In genomic region chr8:83999057-83999705, GRCm38 (mm10) we compare ENCODE assay signal across 8 mouse cellular contexts. TPM values are rescaled to one million over a fixed set of nuclear protein-coding genes. Genes with fewer than 3 reads are reported as not detected.
DNase-seq lines count a peak whose midpoint lies in the region; ATAC-seq and TF ChIP-seq lines count a peak whose summit lies in the region.

No protein-coding gene starts in this region.

- WGBS in embryonic facial prominence, embryonic 11.5 days, result 66% methylated on average over 16 of the region's 16 CpGs
- WGBS in hindbrain, embryonic 14.5 days, result 70% methylated on average over 16 of the region's 16 CpGs
- 68% methylated on average over 16 of the region's 16 CpGs for WGBS in midbrain, embryonic 14.5 days

- no peak for TF ChIP-seq CTCF in layer of hippocampus, adult 2 months (conservative IDR thresholded peaks at IDR 0.05)

- H3K27me3 ChIP-seq in embryonic facial prominence, embryonic 11.5 days (ENCODE audit: control insufficient read depth, insufficient read depth, low read length), result no peaks in the 10 kb centered on the region; the same call in 1 of the 2 replicates
- H3K27me3 ChIP-seq in hindbrain, embryonic 14.5 days (ENCODE audit: control insufficient read depth, insufficient read depth, low read length), result peaks cover 16% of the 10 kb centered on the region
- peaks cover 16% of the 10 kb centered on the region; the same call in 1 of the 2 replicates for H3K27me3 ChIP-seq in midbrain, embryonic 14.5 days (ENCODE audit: control insufficient read depth, insufficient read depth, low read length)

- peak overlapping the region; percentile 68 for H3K4me3 ChIP-seq in layer of hippocampus, adult 2 months
- H3K4me3 ChIP-seq in embryonic facial prominence, embryonic 11.5 days (ENCODE audit: low read depth, low read length), result peak overlapping the region; percentile 84
- H3K4me3 ChIP-seq in hindbrain, embryonic 14.5 days (replicated peaks; ENCODE audit: low read length), result peak overlapping the region; percentile 60
- H3K4me3 ChIP-seq in midbrain, embryonic 14.5 days (replicated peaks; ENCODE audit: low read depth, low read length), result peak overlapping the region; percentile 72

- H3K27ac ChIP-seq in layer of hippocampus, adult 2 months, result no peak overlapping the region
- no peak overlapping the region for H3K27ac ChIP-seq in embryonic facial prominence, embryonic 11.5 days (replicated peaks; ENCODE audit: low read depth, low read length)
- H3K27ac ChIP-seq in hindbrain, embryonic 14.5 days, result no peak overlapping the region
- H3K27ac ChIP-seq in midbrain, embryonic 14.5 days (replicated peaks; ENCODE audit: low read depth, low read length), result no peak overlapping the region

- no peak for DNase-seq in layer of hippocampus, adult 2 months (ENCODE audit: low spot score in 2 of 2)
- no peak for DNase-seq in layer of hippocampus, postnatal 10 days (ENCODE audit: low spot score in 2 of 2)
- DNase-seq in embryonic facial prominence, embryonic 11.5 days (ENCODE audit: low spot score), result no peak
- no peak for DNase-seq in hindbrain, embryonic 14.5 days (ENCODE audit: low spot score)
- no peak for DNase-seq in midbrain, embryonic 14.5 days
- DNase-seq in ovary, postnatal 10 days (ENCODE audit: low spot score), result no peak
- DNase-seq in frontal cortex, postnatal 14 days (ENCODE audit: low spot score in 2 of 2), result no peak

- peaks cover 6% of the 10 kb centered on the region for H3K4me1 ChIP-seq in embryonic facial prominence, embryonic 11.5 days (ENCODE audit: control insufficient read depth, insufficient read depth, low read length)
- peaks cover 25% of the 10 kb centered on the region for H3K4me1 ChIP-seq in hindbrain, embryonic 14.5 days (replicated peaks; ENCODE audit: control insufficient read depth, insufficient read depth, low read length)
- H3K4me1 ChIP-seq in midbrain, embryonic 14.5 days (ENCODE audit: control insufficient read depth, insufficient read depth, low read length), result peaks cover 16% of the 10 kb centered on the region

- H3K9me3 ChIP-seq in embryonic facial prominence, embryonic 11.5 days (replicated peaks; ENCODE audit: control insufficient read depth, low read length), result no peaks in the 10 kb centered on the region
- H3K9me3 ChIP-seq in hindbrain, embryonic 14.5 days (ENCODE audit: control insufficient read depth, low read length), result no peaks in the 10 kb centered on the region
- H3K9me3 ChIP-seq in midbrain, embryonic 14.5 days (ENCODE audit: control insufficient read depth, low read length), result no peaks in the 10 kb centered on the region

- ATAC-seq in embryonic facial prominence, embryonic 11.5 days (replicated peaks; ENCODE audit: insufficient number of reproducible peaks, low FRiP score, low TSS enrichment, low read depth), result no peak
- ATAC-seq in hindbrain, embryonic 14.5 days (ENCODE audit: low FRiP score), result no peak
- ATAC-seq in midbrain, embryonic 14.5 days (ENCODE audit: low FRiP score, low TSS enrichment), result no peak
- ATAC-seq in megakaryocyte-erythroid progenitor cell, adult 5-6 weeks (replicated peaks; ENCODE audit: low FRiP score, low TSS enrichment, poor library complexity, severe bottlenecking), result no peak

- no peaks in the 10 kb centered on the region; the same call in 1 of the 2 replicates for H3K36me3 ChIP-seq in embryonic facial prominence, embryonic 11.5 days (replicated peaks; ENCODE audit: control insufficient read depth, insufficient read depth, low read depth, low read length)
- H3K36me3 ChIP-seq in hindbrain, embryonic 14.5 days (replicated peaks; ENCODE audit: control insufficient read depth, insufficient read depth), result peaks cover 25% of the 10 kb centered on the region
- H3K36me3 ChIP-seq in midbrain, embryonic 14.5 days (ENCODE audit: control insufficient read depth, insufficient read depth, low read length), result peaks cover 23% of the 10 kb centered on the region

- H3K4me2 ChIP-seq in embryonic facial prominence, embryonic 11.5 days (ENCODE audit: low read depth, low read length), result peak overlapping the region; percentile 84
- H3K4me2 ChIP-seq in hindbrain, embryonic 14.5 days (replicated peaks), result peak overlapping the region; percentile 86
- H3K4me2 ChIP-seq in midbrain, embryonic 14.5 days (ENCODE audit: low read length), result peak overlapping the region; percentile 77

- peak overlapping the region; percentile 84 for H3K9ac ChIP-seq in embryonic facial prominence, embryonic 11.5 days (replicated peaks; ENCODE audit: low read length)
- peak overlapping the region; percentile 81 for H3K9ac ChIP-seq in hindbrain, embryonic 14.5 days
- H3K9ac ChIP-seq in midbrain, embryonic 14.5 days (replicated peaks; ENCODE audit: low read length), result peak overlapping the region; percentile 67; the same call in 1 of the 2 replicates

RNA-seq across cellular contexts. Expression of gene Samd1, which starts 1.7 kb away (rescaled TPM):
- total RNA-seq in layer of hippocampus, adult 2 months (2021), result 10 to 100 TPM; 40.7 to 41.2 TPM
- total RNA-seq in layer of hippocampus, postnatal 10 days (2021), result 10 to 100 TPM; 54.1 to 56.4 TPM
- 18.2 and 19.3 TPM in 2 replicates for polyA plus RNA-seq in embryonic facial prominence, embryonic 11.5 days (2014; fragmentation: Nextera tagmentation; extraction: Ambion mirVana)
- polyA plus RNA-seq in hindbrain, embryonic 14.5 days (2014; fragmentation: Nextera tagmentation; extraction: Ambion mirVana), result 11.1 and 11.3 TPM in 2 replicates
- polyA plus RNA-seq in midbrain, embryonic 14.5 days (2014; fragmentation: Nextera tagmentation; extraction: Ambion mirVana), result 10.5 and 14.2 TPM in 2 replicates
- total RNA-seq in megakaryocyte-erythroid progenitor cell, adult 5-6 weeks (2014; fragmentation: Nextera tagmentation), result 103 and 123 TPM in 2 replicates
- total RNA-seq in megakaryocyte-erythroid progenitor cell, adult 5-6 weeks (2017), result 57.4 and 79.8 TPM in 2 replicates

RNA-seq across cellular contexts. Expression of gene 1700067K01Rik, which starts 2.1 kb away (rescaled TPM):
- total RNA-seq in layer of hippocampus, adult 2 months (2021), result under 1 TPM; 0.66 to 0.82 TPM
- under 1 TPM; 0.49 to 0.66 TPM for total RNA-seq in layer of hippocampus, postnatal 10 days (2021)
- 0.29 and 0.85 TPM in 2 replicates for polyA plus RNA-seq in embryonic facial prominence, embryonic 11.5 days (2014; fragmentation: Nextera tagmentation; extraction: Ambion mirVana)
- polyA plus RNA-seq in hindbrain, embryonic 14.5 days (2014; fragmentation: Nextera tagmentation; extraction: Ambion mirVana), result 0.54 and 0.76 TPM in 2 replicates
- 0.53 and 0.89 TPM in 2 replicates for polyA plus RNA-seq in midbrain, embryonic 14.5 days (2014; fragmentation: Nextera tagmentation; extraction: Ambion mirVana)
- 1.4 and 2.3 TPM in 2 replicates for total RNA-seq in megakaryocyte-erythroid progenitor cell, adult 5-6 weeks (2014; fragmentation: Nextera tagmentation)
- total RNA-seq in megakaryocyte-erythroid progenitor cell, adult 5-6 weeks (2017), result 0.76 and 2.3 TPM in 2 replicates

RNA-seq across cellular contexts. Expression of gene 2210011C24Rik, which starts 12.8 kb away (rescaled TPM):
- 1 to 10 TPM in 1 of 2 experiments, not detected in 1; 1.1 TPM for total RNA-seq in layer of hippocampus, adult 2 months (2021)
- not detected for total RNA-seq in layer of hippocampus, postnatal 10 days (2021)
- not detected in 2 replicates for polyA plus RNA-seq in embryonic facial prominence, embryonic 11.5 days (2014; fragmentation: Nextera tagmentation; extraction: Ambion mirVana)
- polyA plus RNA-seq in hindbrain, embryonic 14.5 days (2014; fragmentation: Nextera tagmentation; extraction: Ambion mirVana), result 0.52 and 0.77 TPM in 2 replicates
- polyA plus RNA-seq in midbrain, embryonic 14.5 days (2014; fragmentation: Nextera tagmentation; extraction: Ambion mirVana), result 0.94 TPM in 1 of 2 replicates, not detected in the other
- not detected in 2 replicates for total RNA-seq in megakaryocyte-erythroid progenitor cell, adult 5-6 weeks (2014; fragmentation: Nextera tagmentation)
- not detected in 2 replicates for total RNA-seq in megakaryocyte-erythroid progenitor cell, adult 5-6 weeks (2017)

RNA-seq across cellular contexts. Expression of gene Palm3, which starts 22.1 kb away (rescaled TPM):
- total RNA-seq in layer of hippocampus, adult 2 months (2021), result 1 to 10 TPM; 2.8 TPM
- 10 to 100 TPM; 11.2 to 13.5 TPM for total RNA-seq in layer of hippocampus, postnatal 10 days (2021)
- polyA plus RNA-seq in embryonic facial prominence, embryonic 11.5 days (2014; fragmentation: Nextera tagmentation; extraction: Ambion mirVana), result 1.5 and 3.0 TPM in 2 replicates
- 3.7 and 5.5 TPM in 2 replicates for polyA plus RNA-seq in hindbrain, embryonic 14.5 days (2014; fragmentation: Nextera tagmentation; extraction: Ambion mirVana)
- polyA plus RNA-seq in midbrain, embryonic 14.5 days (2014; fragmentation: Nextera tagmentation; extraction: Ambion mirVana), result 0.65 and 0.87 TPM in 2 replicates
- not detected in 2 replicates for total RNA-seq in megakaryocyte-erythroid progenitor cell, adult 5-6 weeks (2014; fragmentation: Nextera tagmentation)
- 0.30 TPM in 1 of 2 replicates, not detected in the other for total RNA-seq in megakaryocyte-erythroid progenitor cell, adult 5-6 weeks (2017)

RNA-seq across cellular contexts. Expression of gene Prkaca, which starts 26.4 kb away (rescaled TPM):
- total RNA-seq in layer of hippocampus, adult 2 months (2021), result 100 to 1,000 TPM; 256 to 257 TPM
- 100 to 1,000 TPM; 240 to 254 TPM for total RNA-seq in layer of hippocampus, postnatal 10 days (2021)
- 138 and 141 TPM in 2 replicates for polyA plus RNA-seq in embryonic facial prominence, embryonic 11.5 days (2014; fragmentation: Nextera tagmentation; extraction: Ambion mirVana)
- 194 and 218 TPM in 2 replicates for polyA plus RNA-seq in hindbrain, embryonic 14.5 days (2014; fragmentation: Nextera tagmentation; extraction: Ambion mirVana)
- 181 and 207 TPM in 2 replicates for polyA plus RNA-seq in midbrain, embryonic 14.5 days (2014; fragmentation: Nextera tagmentation; extraction: Ambion mirVana)
- total RNA-seq in megakaryocyte-erythroid progenitor cell, adult 5-6 weeks (2014; fragmentation: Nextera tagmentation), result 35.2 and 49.4 TPM in 2 replicates
- total RNA-seq in megakaryocyte-erythroid progenitor cell, adult 5-6 weeks (2017), result 22.1 and 31.1 TPM in 2 replicates
